Mouse (Mus musculus) myocyte (in vitro differentiated cells): ENCODE data around the gene 2310057M21Rik.

Experiments
- MYOG ChIP-seq, 3 experiments: IDR thresholded peaks; one replicate each; pipeline ENCODE4 v1.6.1; 2011; ENCODE audit warnings: control low read depth in 2 of 3, low read depth in 2 of 3, mild to moderate bottlenecking in 2 of 3; ENCODE audit not compliant: insufficient read length in 2 of 3, control insufficient read depth in 1 of 3, insufficient read depth in 1 of 3
- POLR2A ChIP-seq: IDR thresholded peaks from one replicate; pipeline ENCODE4 v1.6.1; 2011; ENCODE audit warnings: low read depth, mild to moderate bottlenecking, control low read depth, moderate library complexity; ENCODE audit not compliant: insufficient read length

DNA sequence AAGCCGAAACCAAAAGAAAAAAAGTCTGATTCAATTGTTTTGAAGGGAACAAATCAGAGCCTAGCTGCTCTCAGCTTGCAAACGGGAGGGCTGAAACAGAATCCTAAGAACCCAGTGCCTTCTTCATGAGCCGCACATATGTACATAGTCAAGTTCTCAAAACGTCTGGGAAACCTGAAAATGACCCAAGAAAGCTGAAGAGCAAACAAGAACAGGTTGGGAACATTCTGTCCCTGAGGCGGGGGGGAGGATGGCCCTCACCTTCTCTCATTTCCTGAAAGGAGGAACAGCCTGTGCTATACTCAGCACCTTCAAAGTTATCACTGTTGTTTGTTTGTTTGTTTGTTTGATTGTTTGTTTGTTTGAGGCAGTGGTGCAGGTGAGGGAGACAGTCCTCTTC is 55.8 kb downstream of the 2310057M21Rik start:
- TF ChIP-seq POLR2A (no peak), MYOG (IDR thresholded peaks at IDR 0.05; ENCODE audit: control insufficient read depth in 1 of 3, insufficient read depth in 1 of 3, insufficient read length in 2 of 3, low read depth in 2 of 3) (no peak)
